Mouse (Mus musculus): Measurements from ENCODE around the gene Skap1.

- no peak for TF ChIP-seq POLR2A (IDR thresholded peaks at IDR 0.05; ENCODE audit: borderline replicate concordance, insufficient read depth, low read length)
- TF ChIP-seq CTCF (IDR thresholded peaks at IDR 0.05; ENCODE audit: borderline replicate concordance, insufficient read depth, low read depth, low read length), result no peak
Observed at GRCm38 (mm10) chr11:96560229-96560628, 95.8 kb downstream of the Skap1 start.
